Mouse (Mus musculus): ENCODE data around the gene Mecom.

Mecom gene

GRCm38 (mm10) chr3:30132370-30132769 is 415.4 kb downstream of the Mecom start:
- Histone ChIP-seq H3K36me3 (ENCODE audit: control insufficient read depth, insufficient read depth, low read length, poor library complexity, severe bottlenecking) (no peaks in the 10 kb centered on the region), H3K27me3 (ENCODE audit: control insufficient read depth, insufficient read depth, low read length, poor library complexity, severe bottlenecking) (no peaks in the 10 kb centered on the region)
- DNase-seq (ENCODE audit: low read depth, low spot score), result no peak

- DNase-seq (ENCODE audit: low read depth, low spot score), result no peak
- H3K27me3 ChIP-seq (ENCODE audit: control insufficient read depth, insufficient read depth, low read length, poor library complexity, severe bottlenecking), result no peaks in the 10 kb centered on the region
- H3K36me3 ChIP-seq (ENCODE audit: control insufficient read depth, insufficient read depth, low read length, poor library complexity, severe bottlenecking), result no peaks in the 10 kb centered on the region
Measured at GRCm38 (mm10) chr3:30130495-30130894, 417.3 kb downstream of the Mecom start.

GRCm38 (mm10) chr3:30122618-30123017 is 425.2 kb downstream of the Mecom start:
- H3K36me3 ChIP-seq (ENCODE audit: control insufficient read depth, insufficient read depth, low read length, poor library complexity, severe bottlenecking), result no peaks in the 10 kb centered on the region
- no peaks in the 10 kb centered on the region for H3K27me3 ChIP-seq (ENCODE audit: control insufficient read depth, insufficient read depth, low read length, poor library complexity, severe bottlenecking)
- no peak for DNase-seq (ENCODE audit: low read depth, low spot score)

GRCm38 (mm10) chr3:30120790-30121512 is 426.9 kb downstream of the Mecom start:
- no peak for DNase-seq (ENCODE audit: low read depth, low spot score)
- no peaks in the 10 kb centered on the region for H3K27me3 ChIP-seq (ENCODE audit: control insufficient read depth, insufficient read depth, low read length, poor library complexity, severe bottlenecking)
- no peaks in the 10 kb centered on the region for H3K36me3 ChIP-seq (ENCODE audit: control insufficient read depth, insufficient read depth, low read length, poor library complexity, severe bottlenecking)

- H3K36me3 ChIP-seq (ENCODE audit: control insufficient read depth, insufficient read depth, low read length, poor library complexity, severe bottlenecking), result no peaks in the 10 kb centered on the region
Measured at GRCm38 (mm10) chr3:30118594-30119297, 429.1 kb downstream of the Mecom start.

GRCm38 (mm10) chr3:30113249-30113770 is 434.5 kb downstream of the Mecom start:
- H3K36me3 ChIP-seq (ENCODE audit: control insufficient read depth, insufficient read depth, low read length, poor library complexity, severe bottlenecking), result no peaks in the 10 kb centered on the region
- no peaks in the 10 kb centered on the region for H3K27me3 ChIP-seq (ENCODE audit: control insufficient read depth, insufficient read depth, low read length, poor library complexity, severe bottlenecking)
- DNase-seq (ENCODE audit: low read depth, low spot score), result no peak

More at GRCm38 (mm10) chr3:30118594-30119297, 429.1 kb downstream of the Mecom start:
- no peaks in the 10 kb centered on the region for H3K27me3 ChIP-seq (ENCODE audit: control insufficient read depth, insufficient read depth, low read length, poor library complexity, severe bottlenecking)
- DNase-seq (ENCODE audit: low read depth, low spot score), result no peak

GRCm38 (mm10) chr3:30107945-30108670 is 439.7 kb downstream of the Mecom start:
- H3K36me3 ChIP-seq (ENCODE audit: control insufficient read depth, insufficient read depth, low read length, poor library complexity, severe bottlenecking), result no peaks in the 10 kb centered on the region
- no peaks in the 10 kb centered on the region for H3K27me3 ChIP-seq (ENCODE audit: control insufficient read depth, insufficient read depth, low read length, poor library complexity, severe bottlenecking)
- DNase-seq (ENCODE audit: low read depth, low spot score), result no peak

- H3K36me3 ChIP-seq (ENCODE audit: control insufficient read depth, insufficient read depth, low read length, poor library complexity, severe bottlenecking), result no peaks in the 10 kb centered on the region
- no peak for DNase-seq (ENCODE audit: low read depth, low spot score)
Measured at GRCm38 (mm10) chr3:30106481-30106880, 441.3 kb downstream of the Mecom start.

GRCm38 (mm10) chr3:30105859-30106258 is 441.9 kb downstream of the Mecom start:
- DNase-seq (ENCODE audit: low read depth, low spot score), result no peak
- Histone ChIP-seq H3K27me3 (ENCODE audit: control insufficient read depth, insufficient read depth, low read length, poor library complexity, severe bottlenecking) (no peaks in the 10 kb centered on the region), H3K36me3 (ENCODE audit: control insufficient read depth, insufficient read depth, low read length, poor library complexity, severe bottlenecking) (no peaks in the 10 kb centered on the region)

More at GRCm38 (mm10) chr3:30106481-30106880, 441.3 kb downstream of the Mecom start:
- no peaks in the 10 kb centered on the region for H3K27me3 ChIP-seq (ENCODE audit: control insufficient read depth, insufficient read depth, low read length, poor library complexity, severe bottlenecking)

- Histone ChIP-seq H3K27me3 (ENCODE audit: control insufficient read depth, insufficient read depth, low read length, poor library complexity, severe bottlenecking) (no peaks in the 10 kb centered on the region), H3K36me3 (ENCODE audit: control insufficient read depth, insufficient read depth, low read length, poor library complexity, severe bottlenecking) (no peaks in the 10 kb centered on the region)
- DNase-seq (ENCODE audit: low read depth, low spot score), result no peak
Measured at GRCm38 (mm10) chr3:30105194-30105823, 442.5 kb downstream of the Mecom start.

GRCm38 (mm10) chr3:30104515-30105098 is 443.2 kb downstream of the Mecom start:
- DNase-seq (ENCODE audit: low read depth, low spot score), result no peak
- H3K27me3 ChIP-seq (ENCODE audit: control insufficient read depth, insufficient read depth, low read length, poor library complexity, severe bottlenecking), result no peaks in the 10 kb centered on the region
- no peaks in the 10 kb centered on the region for H3K36me3 ChIP-seq (ENCODE audit: control insufficient read depth, insufficient read depth, low read length, poor library complexity, severe bottlenecking)

GRCm38 (mm10) chr3:30101146-30101545 is 446.7 kb downstream of the Mecom start:
- no peak for DNase-seq (ENCODE audit: low read depth, low spot score)
- no peaks in the 10 kb centered on the region for H3K27me3 ChIP-seq (ENCODE audit: control insufficient read depth, insufficient read depth, low read length, poor library complexity, severe bottlenecking)

GRCm38 (mm10) chr3:30097713-30098112 is 450.1 kb downstream of the Mecom start:
- H3K36me3 ChIP-seq (ENCODE audit: control insufficient read depth, insufficient read depth, low read length, poor library complexity, severe bottlenecking), result no peaks in the 10 kb centered on the region
- no peaks in the 10 kb centered on the region for H3K27me3 ChIP-seq (ENCODE audit: control insufficient read depth, insufficient read depth, low read length, poor library complexity, severe bottlenecking)
- no peak for DNase-seq (ENCODE audit: low read depth, low spot score)

More at GRCm38 (mm10) chr3:30101146-30101545, 446.7 kb downstream of the Mecom start:
- no peaks in the 10 kb centered on the region for H3K36me3 ChIP-seq (ENCODE audit: control insufficient read depth, insufficient read depth, low read length, poor library complexity, severe bottlenecking)

- H3K27me3 ChIP-seq (ENCODE audit: control insufficient read depth, insufficient read depth, low read length, poor library complexity, severe bottlenecking), result no peaks in the 10 kb centered on the region
- DNase-seq (ENCODE audit: low read depth, low spot score), result no peak
- no peaks in the 10 kb centered on the region for H3K36me3 ChIP-seq (ENCODE audit: control insufficient read depth, insufficient read depth, low read length, poor library complexity, severe bottlenecking)
Measured at GRCm38 (mm10) chr3:30097129-30097528, 450.7 kb downstream of the Mecom start.
